Mouse (Mus musculus): Measurements from ENCODE around the gene Cd200r4. TPM values are rescaled to one million over a fixed set of nuclear protein-coding genes. Genes with fewer than 3 reads are reported as not detected.

Cd200r4 gene
- 0.33 TPM in 1 of 4 replicates, not detected in the others for total RNA-seq (2023)

DNA sequence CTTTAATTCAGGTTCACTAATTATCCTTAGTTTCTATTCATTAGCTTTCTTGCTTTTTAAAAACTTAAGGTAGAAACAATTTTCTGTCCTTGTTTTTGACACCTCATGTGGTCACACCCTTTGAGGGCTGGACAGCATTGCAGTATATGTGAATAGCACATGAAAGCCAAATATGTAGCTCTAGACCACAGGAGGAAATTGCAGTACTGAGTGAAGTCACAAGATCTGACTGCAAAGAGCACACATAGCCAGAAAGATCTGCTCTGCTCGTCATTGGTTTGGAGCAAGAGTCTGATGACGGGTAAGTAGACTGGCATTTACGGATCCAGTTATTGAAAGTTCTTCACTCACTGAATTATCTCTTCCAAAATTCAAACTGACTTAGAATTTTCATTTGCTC lies at the start of gene Cd200r4:
Gene Cd200r4 (plus strand): TSS at position 190 of the 400 bp plus-strand sequence.

GRCm38 (mm10) chr16:44765555-44766319 lies 45.8 kb upstream of the Cd200r4 start, which contains the start of gene Cd200r1:
Cd200r1 (plus strand) TSS chr16:44765736.

DNA sequence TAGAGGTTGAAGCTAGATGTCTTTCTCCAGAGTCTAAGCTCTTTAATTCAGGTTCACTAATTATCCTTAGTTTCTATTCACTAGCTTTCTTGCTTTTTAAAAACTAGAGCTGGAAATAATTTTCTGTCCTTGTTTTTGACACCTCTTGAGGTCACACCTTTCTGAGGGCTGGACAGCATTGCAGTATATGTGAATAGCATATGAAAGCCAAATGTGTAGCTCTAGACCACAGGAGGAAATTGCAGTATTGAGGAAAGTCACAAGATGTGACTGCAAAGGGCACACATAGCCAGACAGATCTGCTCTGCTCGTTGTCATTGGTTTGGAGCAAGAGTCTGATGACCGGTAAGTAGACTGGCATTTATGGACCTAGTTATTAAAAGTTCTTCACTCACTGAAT lies 55.3 kb downstream of the Cd200r4 start, which contains the start of gene Cd200r2:
Gene Cd200r2 (plus strand): TSS at position 301 of the 400 bp plus-strand sequence.

Other genes with a start within 250 kb of the Cd200r4 start
- gene Nepro, start 87.4 kb upstream of the Cd200r4 start, total RNA-seq (2023): 10.9 to 14.9 TPM (median 12.2 TPM) in 4 replicates
- 6.4 to 12.1 TPM (median 9.7 TPM) in 4 replicates for gene Gtpbp8, start 65.4 kb upstream of the Cd200r4 start, total RNA-seq (2023)
- 0.30 to 0.81 TPM (median 0.44 TPM) in 4 replicates for gene Cd200r1, start 46.0 kb upstream of the Cd200r4 start, total RNA-seq (2023)
- not detected in 4 replicates for gene Cd200r2, start 55.4 kb downstream of the Cd200r4 start, total RNA-seq (2023)
- gene Cd200r3, start 131.9 kb downstream of the Cd200r4 start, total RNA-seq (2023): not detected in 4 replicates